In the genomic region with DNA sequence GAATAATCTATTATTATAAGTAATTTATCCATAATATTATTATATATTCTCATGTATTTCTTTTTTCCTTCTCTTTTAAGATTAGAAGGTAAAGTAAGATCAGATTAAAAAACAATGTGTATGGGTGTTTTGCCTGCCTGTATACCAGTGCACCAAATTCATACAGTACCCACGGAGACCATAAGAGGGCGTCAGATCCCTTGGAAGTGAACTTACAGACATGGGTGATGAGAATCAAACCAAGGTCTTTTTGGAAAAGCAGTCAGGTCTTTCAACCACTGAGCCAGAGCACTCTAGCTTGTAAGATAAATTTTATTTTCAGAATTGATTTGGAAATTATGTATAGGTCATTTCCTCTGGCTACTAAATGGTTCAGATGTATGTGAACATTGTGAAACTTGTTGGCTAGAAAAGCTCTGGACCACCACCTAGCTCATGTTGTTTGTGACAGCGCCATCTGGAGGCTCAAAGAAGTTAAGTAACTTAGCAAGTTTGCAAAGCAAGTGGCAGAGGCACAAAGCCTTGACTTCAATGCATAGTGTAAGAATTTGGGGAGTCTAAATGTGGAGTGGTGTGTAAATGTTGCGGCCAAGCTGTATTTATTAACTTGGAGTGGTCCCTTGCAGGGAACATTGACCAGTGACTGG, we compare ENCODE assay signal across 11 mouse cellular contexts. TPM values are rescaled to one million over a fixed set of nuclear protein-coding genes. Genes with fewer than 3 reads are reported as not detected.
A peak's percentile ranks its signal among the peaks of the same experiment; 100 is the strongest.
DNase-seq lines count a peak whose midpoint lies in the region; ATAC-seq and TF ChIP-seq lines count a peak whose summit lies in the region.
"Had no signal": no experiment of that assay in that cellular context is flagged by ENCODE, and none has a peak within 500 bp of the region (broad histone marks: within the 10 kb centered on the region; RNA-seq: fewer than 3 reads in every experiment).

No protein-coding gene starts in this region.

- H3K9me3 ChIP-seq in lung, embryonic 14.5 days (ENCODE audit: low read depth, low read length), result no peaks in the 10 kb centered on the region
- H3K9me3 ChIP-seq in forebrain, embryonic 12.5 days, result no peaks in the 10 kb centered on the region
- H3K9me3 ChIP-seq: megakaryocyte, embryonic 14.5 days had no signal

- H3K9ac ChIP-seq in lung, embryonic 14.5 days, result no peak overlapping the region
- H3K9ac ChIP-seq in forebrain, embryonic 12.5 days, result no peak overlapping the region

- no peak overlapping the region for H3K27ac ChIP-seq in lung, embryonic 14.5 days (ENCODE audit: low read depth)
- H3K27ac ChIP-seq in forebrain, embryonic 12.5 days, result no peak overlapping the region

- no peaks in the 10 kb centered on the region for H3K36me3 ChIP-seq in lung, embryonic 14.5 days (ENCODE audit: insufficient read depth)
- H3K36me3 ChIP-seq in forebrain, embryonic 12.5 days (replicated peaks), result no peaks in the 10 kb centered on the region

- 39% methylated on average over 4 of the region's 4 CpGs for WGBS in lung, embryonic 14.5 days
- whole genome bisulfite sequencing in forebrain, embryonic 12.5 days, result 41% methylated on average over 4 of the region's 4 CpGs

- no peaks in the 10 kb centered on the region for H3K4me1 ChIP-seq in lung, embryonic 14.5 days (ENCODE audit: insufficient read depth)
- 0 out of 2 replicates have a peak, but pooled peaks cover 6% of the 10 kb centered on the region for H3K4me1 ChIP-seq in forebrain, embryonic 12.5 days

- H3K4me2 ChIP-seq in lung, embryonic 14.5 days, result no peak overlapping the region
- no peak overlapping the region for H3K4me2 ChIP-seq in forebrain, embryonic 12.5 days

- peak; percentile 36 to 54 for DNase-seq in heart, postnatal 10 days
- no peak for DNase-seq in heart, postnatal 36 days
- DNase-seq in A20 (ENCODE audit: low read depth, low spot score) (peak; percentile 75), NIH3T3 (ENCODE audit: low read depth) (peak; percentile 78)
- DNase-seq in lung, embryonic 14.5 days, result peak; percentile 72
- no peak for DNase-seq in frontal cortex, postnatal 25 days (ENCODE audit: low spot score in 2 of 2)
- DNase-seq in urinary bladder, postnatal 4 days (ENCODE audit: low spot score in 2 of 2), result no peak

- no peak for ATAC-seq in lung, embryonic 14.5 days (ENCODE audit: insufficient read depth)
- no peak for ATAC-seq in forebrain, embryonic 12.5 days (ENCODE audit: low FRiP score)
- ATAC-seq: inflammation-experienced regulatory T-cells, adult 6 months had no signal

- H3K4me3 ChIP-seq in lung, embryonic 14.5 days (ENCODE audit: low read depth, low read length), result no peak overlapping the region
- H3K4me3 ChIP-seq in forebrain, embryonic 12.5 days (replicated peaks), result no peak overlapping the region
- H3K4me3 ChIP-seq: megakaryocyte, embryonic 14.5 days had no signal

- TF ChIP-seq CTCF in lung, embryonic 14.5 days (IDR thresholded peaks at IDR 0.05; ENCODE audit: low read depth), result peak; percentile 52

- intact Hi-C loops in heart, postnatal 10 days (cut with DNase I), result loop anchor here (10.0 kb wide), 1 partner anchor 274 kb away; no protein-coding TSS in a partner anchor
- intact Hi-C loops in heart, postnatal 36 days (cut with DNase I), result no loop called here

- no peaks in the 10 kb centered on the region for H3K27me3 ChIP-seq in lung, embryonic 14.5 days (ENCODE audit: insufficient read depth, low read length)
- no peaks in the 10 kb centered on the region for H3K27me3 ChIP-seq in forebrain, embryonic 12.5 days

RNA-seq across cellular contexts. Expression of a gene that starts 3.4 kb away (rescaled TPM):
- not detected for total RNA-seq in heart, postnatal 10 days (2021)
- not detected for total RNA-seq in heart, postnatal 36 days (2021)
- polyA plus RNA-seq in lung, embryonic 14.5 days (2014; fragmentation: Nextera tagmentation; extraction: Ambion mirVana), result not detected in 2 replicates
- 0.27 and 0.52 TPM in 2 replicates for polyA plus RNA-seq in forebrain, embryonic 12.5 days (2016; fragmentation: Nextera tagmentation; extraction: Ambion mirVana)
- polyA plus RNA-seq: inflammation-experienced regulatory T-cells, adult 6 months; small intestine, adult 2 months had no signal

RNA-seq across cellular contexts. Expression of a gene that starts 10.7 kb away (rescaled TPM):
- 10 to 100 TPM; 50.2 to 67.2 TPM for total RNA-seq in heart, postnatal 10 days (2021)
- 10 to 100 TPM; 53.3 to 57.8 TPM for total RNA-seq in heart, postnatal 36 days (2021)
- polyA plus RNA-seq in lung, embryonic 14.5 days (2014; fragmentation: Nextera tagmentation; extraction: Ambion mirVana), result 3.8 and 4.0 TPM in 2 replicates
- polyA plus RNA-seq in forebrain, embryonic 12.5 days (2016; fragmentation: Nextera tagmentation; extraction: Ambion mirVana), result 7.6 and 8.8 TPM in 2 replicates

RNA-seq across cellular contexts. Expression of a gene that starts 39.7 kb away (rescaled TPM):
- total RNA-seq in heart, postnatal 10 days (2021), result not detected
- total RNA-seq in heart, postnatal 36 days (2021), result not detected
- polyA plus RNA-seq in lung, embryonic 14.5 days (2014; fragmentation: Nextera tagmentation; extraction: Ambion mirVana), result not detected in 2 replicates
- polyA plus RNA-seq in forebrain, embryonic 12.5 days (2016; fragmentation: Nextera tagmentation; extraction: Ambion mirVana), result not detected in 2 replicates
- polyA plus RNA-seq: inflammation-experienced regulatory T-cells, adult 6 months had no signal

Comparison
In these comparisons a context has a peak if more than half of its experiments do, and no peak if none do; other contexts are left out.
1. DNase-seq: peak in heart, postnatal 10 days (2 of 2), A20 (single experiment), NIH3T3 (single experiment) and lung, embryonic 14.5 days (single experiment); none in heart, postnatal 36 days (0 of 2), frontal cortex, postnatal 25 days (0 of 2) and urinary bladder, postnatal 4 days (0 of 2).